Mouse (Mus musculus): ENCODE measurements around the gene Smim7.

Smim7 gene

GRCm38 (mm10) chr8:72570633-72571610 is at the start of gene Smim7:
TSS of gene Smim7 (minus strand) at chr8:72571088.
- peak; percentile 96 for DNase-seq

- no peak for DNase-seq
Measured at GRCm38 (mm10) chr8:72590198-72590597, 19.3 kb upstream of the Smim7 start.

- DNase-seq: peak; percentile 82
Measured at GRCm38 (mm10) chr8:72589286-72589685, 18.4 kb upstream of the Smim7 start.

GRCm38 (mm10) chr8:72588865-72589264 is 18.0 kb upstream of the Smim7 start:
- no peak for DNase-seq

GRCm38 (mm10) chr8:72587806-72588205 is 16.9 kb upstream of the Smim7 start:
- no peak for DNase-seq

GRCm38 (mm10) chr8:72584390-72584789 is 13.5 kb upstream of the Smim7 start:
- DNase-seq: no peak

GRCm38 (mm10) chr8:72583056-72583771 is 12.3 kb upstream of the Smim7 start:
- DNase-seq: no peak

- DNase-seq: no peak
Measured at GRCm38 (mm10) chr8:72579374-72579773, 8.5 kb upstream of the Smim7 start.

GRCm38 (mm10) chr8:72577941-72578340 is 7.1 kb upstream of the Smim7 start:
- no peak for DNase-seq

GRCm38 (mm10) chr8:72577266-72577665 is 6.4 kb upstream of the Smim7 start:
- no peak for DNase-seq

GRCm38 (mm10) chr8:72575915-72576314 is 5.0 kb upstream of the Smim7 start:
- no peak for DNase-seq

GRCm38 (mm10) chr8:72573450-72573849 is 2.6 kb upstream of the Smim7 start:
- no peak for DNase-seq

GRCm38 (mm10) chr8:72572507-72572906 is 1.6 kb upstream of the Smim7 start:
- no peak for DNase-seq

GRCm38 (mm10) chr8:72571611-72572473 is 954 bp upstream of the Smim7 start, which contains the start of gene Tmem38a:
TSS of gene Tmem38a (plus strand) at chr8:72572055.
- peak; percentile 87 for DNase-seq

GRCm38 (mm10) chr8:72565970-72566369 is 4.9 kb downstream of the Smim7 start:
- DNase-seq: no peak

GRCm38 (mm10) chr8:72561111-72561689 is 9.7 kb downstream of the Smim7 start:
- no peak for DNase-seq

GRCm38 (mm10) chr8:72555770-72556169 is 15.1 kb downstream of the Smim7 start:
- DNase-seq: no peak

GRCm38 (mm10) chr8:72549314-72549892 is 21.5 kb downstream of the Smim7 start:
- no peak for DNase-seq

GRCm38 (mm10) chr8:72548644-72549313 is 22.1 kb downstream of the Smim7 start:
- DNase-seq: no peak

- DNase-seq: peak; percentile 99
Measured at GRCm38 (mm10) chr8:72547802-72548643, 22.9 kb downstream of the Smim7 start, which contains the start of gene Med26. TSS of gene Med26 (minus strand) at chr8:72548270.

Data from right cerebral cortex, postnatal 25 days (tissue).